Mouse (Mus musculus) heart, embryonic 12.5 days (tissue): Measurements from ENCODE around the gene Lrrc4. TPM values are rescaled to one million over a fixed set of nuclear protein-coding genes. Genes with fewer than 3 reads are reported as not detected.

Experiments used
- ATAC-seq: fragments of 200-750 bp; cut with Nextera tagmentation; 2 replicates; pipeline ENCODE4 v1.8.0; 2017; ENCODE audit warnings: moderate TSS enrichment, moderate library complexity; ENCODE audit not compliant: insufficient number of reproducible peaks, low FRiP score
- H3K27ac ChIP-seq: fragments of 300-500 bp; sonication (generic); 2 replicates; pipeline ENCODE4 v1.5.1; 2016; ENCODE audit warnings: mild to moderate bottlenecking, moderate library complexity; ENCODE audit not compliant: poor library complexity, severe bottlenecking
- H3K27me3 ChIP-seq: fragments of 300-500 bp; sonication (generic); replicated peaks from 2 replicates; pipeline ENCODE4 v1.6.1; 2016; ENCODE audit warnings: mild to moderate bottlenecking, moderate library complexity
- H3K36me3 ChIP-seq: fragments of 300-500 bp; sonication (generic); 2 replicates; pipeline ENCODE4 v1.6.1; 2016; ENCODE audit warnings: mild to moderate bottlenecking, moderate library complexity
- H3K4me1 ChIP-seq: fragments of 300-500 bp; sonication (generic); replicated peaks from 2 replicates; pipeline ENCODE4 v1.6.1; 2016; ENCODE audit warnings: mild to moderate bottlenecking
- H3K4me2 ChIP-seq: fragments of 300-500 bp; sonication (generic); 2 replicates; pipeline ENCODE4 v1.6.1; 2016; ENCODE audit warnings: mild to moderate bottlenecking, moderate library complexity
- H3K4me3 ChIP-seq: fragments of 300-500 bp; sonication (generic); 2 replicates; pipeline ENCODE4 v1.5.1; 2016; ENCODE audit warnings: mild to moderate bottlenecking
- H3K9ac ChIP-seq: fragments of 300-500 bp; sonication (generic); 2 replicates; pipeline ENCODE4 v1.6.1; 2016; ENCODE audit warnings: mild to moderate bottlenecking, moderate library complexity
- H3K9me3 ChIP-seq: fragments of 300-500 bp; sonication (generic); replicated peaks from 2 replicates; pipeline ENCODE4 v1.6.1; 2016; ENCODE audit warnings: mild to moderate bottlenecking, moderate library complexity
- whole genome bisulfite sequencing: fragments of 180-500 bp; shearing (Covaris S2); methylation state at CpG from one replicate; pipeline ENCODE4 v1.1.7; 2016; 5-methylcytosine and 5-hydroxymethylcytosine counted together
- polyA plus RNA-seq: library from polyadenylated mRNA; unstranded; fragments of >200 nt; fragmentation: Nextera tagmentation; extraction: Ambion mirVana; gene quantifications from 2 replicates; pipeline ENCODE4 v1.2.1, GENCODE M21; 2016

The Lrrc4 gene
- polyA plus RNA-seq, 1 experiment from 2014 or later: 0.51 TPM

DNA sequence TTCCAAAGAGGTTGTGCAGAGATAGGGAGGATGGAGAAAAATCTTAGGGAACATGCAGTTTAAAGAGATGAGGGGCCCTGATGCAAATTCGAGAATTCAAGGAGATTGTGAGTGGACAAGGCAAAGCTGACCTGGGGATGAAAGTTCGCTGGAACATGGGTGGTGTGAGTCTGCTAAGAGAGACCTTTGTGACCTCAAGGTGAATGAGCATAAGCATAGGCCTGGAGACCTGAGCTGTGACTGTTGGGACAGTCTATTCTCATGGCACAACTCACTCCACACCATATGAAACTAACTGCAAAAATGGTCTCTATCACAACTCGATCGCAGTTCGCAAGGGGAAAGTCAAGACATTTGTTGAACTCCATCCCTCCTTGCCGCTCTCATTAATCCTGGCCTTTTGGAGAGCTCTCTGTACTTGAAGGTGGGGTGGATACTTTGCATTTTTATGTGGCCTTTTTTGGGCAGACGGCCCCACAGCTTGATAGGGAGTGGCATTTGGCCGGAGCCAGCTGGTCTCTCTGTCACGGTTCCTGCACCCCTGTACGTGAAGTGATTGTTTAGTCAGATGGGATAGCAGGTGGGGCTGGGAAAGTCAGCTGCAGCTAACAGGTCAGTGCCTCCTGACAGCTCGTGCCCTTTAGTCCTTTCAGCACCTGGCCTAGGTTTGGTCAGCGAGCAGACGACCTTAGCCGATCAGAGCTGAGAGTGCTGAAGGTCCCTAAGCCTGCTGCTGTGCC, 83.4 kb downstream of the Lrrc4 start:
- H3K4me3 ChIP-seq: no peak overlapping the region
- H3K9me3 ChIP-seq: no peaks in the 10 kb centered on the region
- peaks cover 15% of the 10 kb centered on the region for H3K36me3 ChIP-seq
- no peak overlapping the region for H3K27ac ChIP-seq
- no peak overlapping the region for H3K4me2 ChIP-seq
- H3K27me3 ChIP-seq: no peaks in the 10 kb centered on the region
- H3K4me1 ChIP-seq: peaks cover 18% of the 10 kb centered on the region
- no peak for ATAC-seq
- 66% methylated on average over 14 of the region's 14 CpGs for WGBS
- no peak overlapping the region for H3K9ac ChIP-seq

DNA sequence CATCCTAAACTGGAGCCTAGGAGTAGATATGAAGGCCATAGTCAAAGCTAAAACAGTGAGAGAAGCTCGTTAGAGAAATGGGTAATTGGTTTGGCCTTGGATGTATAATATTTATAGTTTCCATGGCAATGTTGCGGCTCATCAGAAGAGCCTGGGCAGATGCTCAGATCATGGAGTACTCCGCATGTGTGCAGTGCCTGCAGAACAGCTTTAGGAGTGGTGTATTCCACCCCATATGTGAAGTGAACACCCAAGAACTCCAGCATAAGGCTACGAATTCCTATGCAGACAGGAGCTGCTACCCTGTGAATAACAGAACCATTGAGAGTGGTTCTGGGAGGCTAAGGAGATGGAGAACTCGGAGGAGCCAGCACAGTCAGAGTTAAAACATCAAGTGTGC, 84.5 kb downstream of the Lrrc4 start:
- Histone ChIP-seq H3K36me3 (peaks cover 15% of the 10 kb centered on the region), H3K27me3 (no peaks in the 10 kb centered on the region), H3K4me3 (no peak overlapping the region), H3K9me3 (no peaks in the 10 kb centered on the region), H3K4me2 (no peak overlapping the region), H3K27ac (no peak overlapping the region), H3K4me1 (peaks cover 23% of the 10 kb centered on the region), H3K9ac (no peak overlapping the region)
- WGBS: 91% methylated on average over 5 of the region's 5 CpGs
- ATAC-seq: no peak

DNA sequence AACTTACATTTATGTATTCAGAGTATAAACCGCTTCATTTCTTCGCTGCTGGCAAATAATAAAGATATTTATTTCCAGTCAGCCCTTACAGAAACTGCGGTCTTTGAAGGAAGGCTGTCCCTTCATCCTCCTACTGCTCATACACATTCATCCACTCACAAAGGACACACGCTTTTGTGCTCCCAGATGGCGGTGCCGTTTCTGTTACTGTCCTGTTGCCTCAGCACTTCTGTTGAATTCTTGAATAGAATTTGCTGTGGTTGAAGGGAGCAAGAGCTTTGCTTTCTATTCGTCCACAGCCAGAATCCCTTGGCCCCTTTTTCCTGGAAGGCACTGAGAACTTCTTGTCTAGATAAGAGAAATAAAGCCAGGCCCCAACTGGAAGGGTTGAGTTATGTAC, 85.7 kb downstream of the Lrrc4 start:
- Histone ChIP-seq H3K27me3 (no peaks in the 10 kb centered on the region), H3K4me1 (peaks cover 23% of the 10 kb centered on the region), H3K9me3 (no peaks in the 10 kb centered on the region), H3K9ac (no peak overlapping the region), H3K4me3 (no peak overlapping the region), H3K36me3 (peaks cover 15% of the 10 kb centered on the region), H3K4me2 (no peak overlapping the region), H3K27ac (no peak overlapping the region)
- no peak for ATAC-seq
- 88% methylated on average over 7 of the region's 7 CpGs for WGBS

DNA sequence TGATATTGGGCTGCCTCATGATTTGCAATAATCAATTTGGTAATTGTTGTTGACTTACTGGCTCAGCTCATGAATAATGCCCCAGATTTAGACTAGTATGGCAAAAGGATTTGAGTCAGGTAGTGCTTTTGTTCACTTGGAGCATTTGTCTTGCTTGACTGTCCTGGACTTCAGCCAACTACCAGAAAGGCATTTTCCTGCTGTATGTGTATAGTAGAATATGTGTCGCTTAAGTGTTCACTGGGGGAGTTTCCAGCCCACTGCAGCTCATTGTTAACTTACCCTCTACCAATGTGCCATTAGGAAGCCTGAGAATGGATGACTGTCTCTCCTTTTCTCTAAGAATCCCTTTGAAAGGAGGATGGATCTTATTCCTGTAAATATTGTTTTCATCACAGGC, 88.0 kb downstream of the Lrrc4 start:
- Histone ChIP-seq H3K4me1 (peaks cover 23% of the 10 kb centered on the region), H3K9me3 (no peaks in the 10 kb centered on the region), H3K9ac (no peak overlapping the region), H3K36me3 (peaks cover 15% of the 10 kb centered on the region), H3K4me3 (no peak overlapping the region), H3K27me3 (no peaks in the 10 kb centered on the region), H3K27ac (peak overlapping the region; percentile 15; the same call in 1 of the 2 replicates), H3K4me2 (no peak overlapping the region)
- peak; percentile 45; the same call in 1 of the 2 replicates for ATAC-seq
- WGBS: 21% methylated on average over 1 of the region's 1 CpGs

DNA sequence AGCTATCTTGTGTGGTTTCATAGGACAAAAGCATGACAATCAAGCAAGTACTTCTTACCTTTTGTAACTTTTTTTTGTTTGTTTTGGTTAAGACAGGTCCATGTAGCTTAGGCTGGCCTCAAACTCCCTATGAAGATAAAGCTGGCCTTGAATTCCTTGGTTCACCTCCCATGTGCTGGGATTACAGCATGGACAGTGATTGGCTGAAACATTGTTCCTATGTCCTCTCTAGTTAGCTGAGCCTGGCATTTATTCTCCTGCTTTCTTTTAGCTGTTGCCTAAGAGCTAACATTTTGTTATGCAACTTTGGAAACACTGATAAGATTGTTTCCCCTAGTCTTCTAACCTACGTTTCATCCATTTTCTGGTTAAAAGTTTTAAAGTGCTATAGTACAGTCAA, 93.9 kb downstream of the Lrrc4 start:
- no peaks in the 10 kb centered on the region for H3K27me3 ChIP-seq
- 52% methylated on average over 1 of the region's 1 CpGs for whole genome bisulfite sequencing
- no peak for ATAC-seq
- no peak overlapping the region for H3K9ac ChIP-seq
- no peak overlapping the region for H3K4me3 ChIP-seq
- H3K4me1 ChIP-seq: peaks cover 12% of the 10 kb centered on the region
- no peak overlapping the region for H3K27ac ChIP-seq
- no peaks in the 10 kb centered on the region for H3K9me3 ChIP-seq
- no peak overlapping the region for H3K4me2 ChIP-seq
- H3K36me3 ChIP-seq: no peaks in the 10 kb centered on the region

DNA sequence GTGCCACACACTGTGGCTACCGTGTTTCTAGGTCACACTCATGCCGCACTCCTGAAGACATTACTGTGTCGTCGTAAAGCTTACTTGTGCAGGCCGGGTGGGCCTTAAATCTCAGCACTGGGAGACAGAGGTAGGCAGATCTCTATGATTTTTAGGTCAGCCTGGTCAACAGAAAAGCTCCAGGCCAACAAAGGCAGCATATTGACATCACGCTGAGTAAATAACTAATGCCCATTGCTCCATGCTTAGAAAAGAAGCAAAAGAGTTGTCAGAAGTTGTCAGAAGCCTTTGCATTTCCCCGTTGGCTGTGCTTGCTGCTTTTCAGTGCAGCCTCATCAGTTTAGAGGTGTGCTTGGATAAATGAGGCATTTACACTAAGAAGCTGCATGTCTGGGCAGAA, 94.9 kb downstream of the Lrrc4 start:
- Histone ChIP-seq H3K9me3 (no peaks in the 10 kb centered on the region), H3K4me3 (no peak overlapping the region), H3K27me3 (no peaks in the 10 kb centered on the region), H3K4me2 (no peak overlapping the region), H3K4me1 (peaks cover 15% of the 10 kb centered on the region), H3K36me3 (no peaks in the 10 kb centered on the region), H3K27ac (no peak overlapping the region), H3K9ac (no peak overlapping the region)
- no peak for ATAC-seq
- WGBS: 88% methylated on average over 7 of the region's 7 CpGs

GRCm38 (mm10) chr6:28735116-28735515, 96.4 kb downstream of the Lrrc4 start:
- ATAC-seq: no peak
- Histone ChIP-seq H3K27ac (no peak overlapping the region), H3K4me3 (no peak overlapping the region), H3K9ac (no peak overlapping the region), H3K4me1 (peaks cover 20% of the 10 kb centered on the region), H3K9me3 (no peaks in the 10 kb centered on the region), H3K36me3 (no peaks in the 10 kb centered on the region), H3K27me3 (no peaks in the 10 kb centered on the region), H3K4me2 (no peak overlapping the region)
- 24% methylated on average over 9 of the region's 9 CpGs for WGBS

DNA sequence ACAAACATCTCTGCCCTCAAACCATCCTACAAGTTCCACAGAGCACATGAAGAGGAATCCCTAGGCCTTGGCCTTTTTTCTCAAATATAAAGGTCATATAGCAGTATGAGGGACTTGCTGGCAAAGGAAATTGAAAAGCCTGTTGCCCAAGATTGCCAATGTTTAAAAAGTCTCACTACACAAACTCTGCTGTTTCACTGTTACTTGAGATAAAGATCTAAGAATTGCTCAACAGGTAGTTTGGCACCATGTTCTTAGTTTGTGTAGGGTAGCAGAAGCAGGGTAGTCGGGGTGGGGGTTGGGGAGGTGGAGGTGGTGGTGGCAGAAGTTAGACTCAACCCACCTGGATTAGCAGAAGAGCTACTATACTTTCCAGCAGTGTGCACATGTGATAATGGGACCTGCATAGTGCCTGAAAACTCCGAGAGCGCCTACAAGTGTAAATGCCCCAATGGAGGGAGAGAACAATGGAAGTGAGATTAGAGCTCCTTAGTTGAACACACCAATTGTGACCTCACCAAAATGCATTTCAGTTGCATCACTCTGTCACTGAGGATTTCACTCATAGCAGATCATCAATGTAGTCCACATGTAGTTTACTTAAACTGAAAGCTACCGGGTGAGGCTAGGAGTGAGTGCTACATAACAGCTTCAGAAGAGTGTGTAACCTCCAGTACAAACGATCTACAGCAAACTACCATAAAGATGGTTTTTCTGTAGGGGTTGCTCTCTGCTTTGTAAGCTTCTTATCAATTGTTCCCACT, 97.5 kb downstream of the Lrrc4 start:
- no peak overlapping the region for H3K27ac ChIP-seq
- H3K27me3 ChIP-seq: no peaks in the 10 kb centered on the region
- H3K4me2 ChIP-seq: no peak overlapping the region
- no peak overlapping the region for H3K4me3 ChIP-seq
- H3K4me1 ChIP-seq: peaks cover 30% of the 10 kb centered on the region
- H3K36me3 ChIP-seq: no peaks in the 10 kb centered on the region
- no peaks in the 10 kb centered on the region for H3K9me3 ChIP-seq
- H3K9ac ChIP-seq: no peak overlapping the region
- 67% methylated on average over 5 of the region's 5 CpGs for WGBS
- no peak for ATAC-seq

- Histone ChIP-seq H3K4me2 (no peak overlapping the region), H3K36me3 (no peaks in the 10 kb centered on the region), H3K9ac (no peak overlapping the region), H3K27me3 (no peaks in the 10 kb centered on the region), H3K9me3 (no peaks in the 10 kb centered on the region), H3K4me1 (peaks cover 39% of the 10 kb centered on the region), H3K4me3 (no peak overlapping the region), H3K27ac (no peak overlapping the region)
- 88% methylated on average over 6 of the region's 6 CpGs for WGBS
- no peak for ATAC-seq
Measured at GRCm38 (mm10) chr6:28731246-28731645, 100.3 kb downstream of the Lrrc4 start.

- Histone ChIP-seq H3K36me3 (peaks cover 5% of the 10 kb centered on the region), H3K4me1 (peaks cover 36% of the 10 kb centered on the region), H3K4me3 (no peak overlapping the region), H3K9ac (no peak overlapping the region), H3K27ac (no peak overlapping the region; the same call in 1 of the 2 replicates), H3K27me3 (no peaks in the 10 kb centered on the region), H3K9me3 (no peaks in the 10 kb centered on the region), H3K4me2 (no peak overlapping the region)
- WGBS: 24% methylated on average over 2 of the region's 2 CpGs
- ATAC-seq: no peak
Measured at GRCm38 (mm10) chr6:28729649-28730048, 101.9 kb downstream of the Lrrc4 start.

DNA sequence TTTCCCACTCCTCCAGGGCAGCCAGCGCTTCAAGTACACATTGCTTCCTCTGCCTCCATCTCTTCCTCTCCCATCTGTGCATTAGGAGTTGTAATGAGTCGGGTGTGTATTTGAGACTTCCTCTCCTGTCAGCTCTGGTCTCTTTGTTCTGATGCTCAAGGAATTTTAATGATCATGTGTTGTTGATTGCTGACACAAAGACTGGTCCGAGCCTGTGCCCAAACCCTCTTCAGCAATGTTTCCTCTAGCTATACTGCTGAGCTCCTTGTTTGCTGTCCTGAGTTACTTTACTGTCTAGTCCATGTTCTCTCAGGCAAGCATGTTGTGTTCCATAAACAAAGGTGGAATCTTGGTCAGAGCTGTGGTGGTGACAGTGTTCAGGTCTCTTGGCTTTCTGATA, 102.3 kb downstream of the Lrrc4 start:
- WGBS: 31% methylated on average over 3 of the region's 3 CpGs
- Histone ChIP-seq H3K27me3 (no peaks in the 10 kb centered on the region), H3K4me2 (no peak overlapping the region), H3K9ac (no peak overlapping the region), H3K27ac (no peak overlapping the region; the same call in 1 of the 2 replicates), H3K36me3 (peaks cover 5% of the 10 kb centered on the region), H3K4me1 (peaks cover 33% of the 10 kb centered on the region), H3K4me3 (no peak overlapping the region), H3K9me3 (no peaks in the 10 kb centered on the region)
- no peak for ATAC-seq
